Mouse (Mus musculus) left cerebral cortex, postnatal 14 days (tissue): ENCODE results near the gene Pcbp1. TPM values are rescaled to one million over a fixed set of nuclear protein-coding genes. Genes with fewer than 3 reads are reported as not detected.
A peak's percentile ranks its signal among the peaks of the same experiment; 100 is the strongest.
"Not testable (repeated sequence)": the region's sequence is repeated elsewhere in the genome, so short reads cannot be mapped to it uniquely, and the experiment has no call there.

ENCODE experiments used
- DNase-seq, 2 experiments: peaks; one replicate each; pipeline ENCODE4 v3.0.0; 2021 to 2022; ENCODE audit warnings: low spot score in 2 of 2, mixed read lengths in 1 of 2
- intact Hi-C: fragments of 180-260 bp; cut with DNase I; formaldehyde crosslinking; loops from one replicate; pipeline ENCODE4 v1.15.1; 2025
- long read RNA-seq, 2 experiments: library from polyadenylated mRNA; stranded (forward); transcript quantifications; one replicate each; pipeline ENCODE4 v2.0.0; 2021
- total RNA-seq, 2 experiments: library from RNA; stranded (reverse); gene quantifications; 2 replicates each; pipeline ENCODE4 v1.2.3; 2021

Pcbp1 gene
- total RNA-seq = 100 to 1,000 TPM; 182 to 190 TPM
- long read RNA-seq, experiment 1, transcript Pcbp1-201 (1 exons, 1,830 nt) = major isoform, 207 of 209 reads
- long read RNA-seq, experiment 1, partial matches to known transcripts = 0 of 209 reads
- long read RNA-seq, experiment 1, other reads (novel, unspliced or antisense) = 2 of 209 reads
- long read RNA-seq, experiment 2, transcript Pcbp1-201 (1 exons, 1,830 nt) = major isoform, 183 of 184 reads
- long read RNA-seq, experiment 2, partial matches to known transcripts = 0 of 184 reads
- long read RNA-seq, experiment 2, other reads (novel, unspliced or antisense) = 1 of 184 reads

DNA sequence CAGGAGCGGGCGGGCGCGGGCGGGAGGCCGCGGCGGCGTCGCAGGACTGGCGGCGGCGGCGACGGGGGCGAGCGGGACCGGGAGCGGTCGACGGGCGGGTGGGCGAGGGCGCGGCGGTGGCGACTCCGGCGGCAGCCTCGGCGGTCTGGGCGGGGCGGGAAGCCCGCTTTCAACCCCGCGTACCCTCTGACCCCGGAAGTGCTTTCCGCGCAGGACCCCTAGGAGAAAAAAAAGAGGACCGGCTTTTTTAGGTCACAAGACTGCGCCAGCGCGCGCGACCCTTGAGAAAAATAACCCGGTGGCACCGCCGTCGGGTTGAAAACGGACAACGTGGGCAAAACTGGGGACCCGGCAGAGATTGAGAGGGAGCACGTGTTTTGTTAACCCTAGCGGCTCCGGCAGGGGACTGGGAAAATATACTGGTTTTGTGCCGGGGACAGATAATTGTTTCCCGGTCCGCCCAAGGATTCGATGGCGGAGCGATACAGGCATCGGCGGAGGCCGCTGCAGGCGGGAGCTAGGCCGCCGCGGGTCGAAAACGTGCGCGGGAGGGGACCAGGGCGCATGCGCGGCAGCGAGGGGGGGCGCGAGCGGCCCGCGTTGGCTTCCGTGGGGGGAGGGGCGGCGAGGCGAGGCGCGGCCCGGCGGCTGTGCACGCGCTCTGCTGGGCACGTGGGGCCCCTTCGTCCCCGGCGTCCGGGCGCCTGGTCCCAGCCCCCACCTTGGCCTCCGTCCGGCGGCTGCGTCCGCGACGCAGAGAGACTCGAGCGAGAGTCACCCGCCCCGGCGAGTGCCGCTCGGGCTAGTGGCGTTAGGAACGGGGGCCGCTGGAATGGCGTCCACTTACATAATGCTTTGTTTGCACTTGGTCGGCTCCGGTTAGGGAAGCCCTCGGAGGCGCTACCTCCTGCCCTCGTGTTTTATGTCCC, at the start of gene Pcbp1:
Gene Pcbp1 (minus strand): TSS at position 290 of the 929 bp plus-strand sequence.
- intact Hi-C loops = loop anchor here (1.0 to 5.0 kb wide), 2 partner anchors 54 to 146 kb away; no protein-coding TSS in a partner anchor
- peak; percentile 96 to 98 for DNase-seq

DNA sequence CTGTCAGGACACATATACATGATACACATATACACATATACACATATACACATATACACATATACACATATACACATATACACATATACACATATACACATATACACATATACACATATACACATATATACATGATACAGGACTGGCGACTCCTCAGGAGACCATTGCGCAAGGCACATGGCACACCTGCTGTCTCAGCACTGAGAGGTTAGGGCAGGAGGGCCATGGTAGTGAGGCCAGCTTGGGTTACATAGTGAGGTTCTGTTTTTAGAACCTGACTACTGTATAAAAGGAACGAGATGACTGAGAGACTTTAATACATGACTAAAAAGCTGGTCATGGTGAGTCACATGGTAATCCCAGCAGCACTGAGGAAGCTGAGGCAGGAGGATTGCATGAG, 48.4 kb upstream of the Pcbp1 start:
- DNase-seq = no peak
- intact Hi-C loops = no loop called here

DNA sequence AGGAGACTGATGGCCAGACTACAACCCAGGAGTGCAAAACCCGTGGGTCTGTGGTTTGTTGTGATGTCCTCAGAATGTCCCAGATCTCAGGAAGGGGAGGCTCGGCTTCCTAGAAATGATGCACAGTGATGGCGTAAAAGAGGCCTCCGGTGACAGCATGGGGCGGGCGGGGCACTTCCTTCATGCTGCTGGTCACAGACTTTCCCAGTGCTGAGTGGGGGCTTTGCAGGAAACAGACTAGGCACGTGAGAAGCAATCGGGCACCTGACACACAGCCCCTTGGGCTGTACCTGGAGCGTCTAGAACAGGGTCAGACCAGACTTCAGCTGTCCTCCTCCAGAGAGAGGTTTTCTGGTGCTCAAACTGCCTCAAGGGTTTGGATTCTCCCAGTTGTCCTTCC, 44.7 kb upstream of the Pcbp1 start:
- intact Hi-C loops = no loop called here
- DNase-seq = no peak

DNA sequence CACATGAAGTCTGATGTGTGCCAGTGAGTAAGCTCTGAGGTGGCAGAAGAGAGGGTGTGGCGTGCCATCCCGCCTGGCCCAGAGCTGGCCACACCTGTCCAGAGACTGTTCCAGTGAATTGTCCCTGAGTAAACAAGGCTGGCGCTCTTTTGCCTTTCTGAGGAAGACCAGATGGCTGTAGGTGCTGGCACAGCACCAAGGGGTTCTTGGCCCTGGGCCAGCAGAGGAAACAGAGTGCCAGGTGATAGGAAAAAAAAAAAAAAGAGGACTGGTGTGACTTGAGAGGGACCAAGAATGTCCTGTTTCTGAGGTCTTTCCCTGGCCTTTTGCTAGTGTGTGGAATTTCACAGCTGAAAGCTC, 43.3 kb upstream of the Pcbp1 start:
- no peak for DNase-seq
- intact Hi-C loops = no loop called here

DNA sequence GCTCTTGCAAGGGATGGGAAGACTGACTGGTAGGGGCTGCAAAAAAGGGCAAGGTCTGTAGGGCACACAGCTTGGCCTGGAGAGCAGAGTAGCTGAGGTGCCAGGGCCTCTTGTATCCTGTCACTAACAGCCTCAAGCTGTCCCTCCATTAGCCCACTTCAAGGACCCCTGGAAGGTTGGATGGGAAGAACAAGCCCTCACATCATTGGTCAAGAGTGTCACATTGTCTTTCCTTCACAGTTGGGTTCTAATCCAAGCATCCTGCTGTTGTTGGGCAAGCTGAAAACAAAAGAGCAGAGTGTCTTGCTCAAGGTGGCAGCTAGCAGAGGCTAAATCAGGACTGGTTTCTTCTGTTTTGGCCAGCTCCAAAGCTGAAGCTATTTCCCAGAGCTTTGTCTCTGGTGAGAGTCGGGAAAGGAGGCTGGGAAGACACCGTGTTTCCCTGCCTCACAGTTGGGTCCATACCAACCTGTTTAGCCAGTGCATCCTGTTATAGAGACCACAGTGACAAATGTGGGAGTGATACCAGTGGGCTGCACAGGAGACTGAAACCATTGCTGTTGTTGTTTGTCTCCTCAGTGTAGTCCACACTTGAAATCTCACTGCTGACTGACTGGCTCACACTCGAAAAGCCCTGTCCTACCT, 42.8 kb upstream of the Pcbp1 start:
- intact Hi-C loops = no loop called here
- DNase-seq = no peak

DNA sequence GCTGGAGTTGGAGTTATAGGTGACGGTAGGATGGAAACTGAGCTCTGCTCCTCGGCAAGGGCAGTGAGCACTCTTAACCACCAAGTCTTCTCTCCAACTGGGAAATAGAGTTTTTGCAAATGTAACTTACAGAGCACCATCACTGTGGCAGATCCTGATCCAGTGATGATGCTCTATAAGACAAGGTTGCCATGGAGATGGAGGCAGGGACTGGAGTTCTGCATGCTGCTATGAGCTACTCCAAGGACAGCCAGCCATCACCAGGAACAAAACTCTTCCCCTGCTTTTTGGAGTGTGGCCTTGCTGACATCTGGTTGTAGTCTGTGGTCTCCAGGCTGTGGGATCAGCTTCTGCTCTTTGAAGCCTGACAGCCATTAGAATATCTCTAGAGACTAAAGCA, 39.7 kb upstream of the Pcbp1 start:
- intact Hi-C loops = no loop called here

DNA sequence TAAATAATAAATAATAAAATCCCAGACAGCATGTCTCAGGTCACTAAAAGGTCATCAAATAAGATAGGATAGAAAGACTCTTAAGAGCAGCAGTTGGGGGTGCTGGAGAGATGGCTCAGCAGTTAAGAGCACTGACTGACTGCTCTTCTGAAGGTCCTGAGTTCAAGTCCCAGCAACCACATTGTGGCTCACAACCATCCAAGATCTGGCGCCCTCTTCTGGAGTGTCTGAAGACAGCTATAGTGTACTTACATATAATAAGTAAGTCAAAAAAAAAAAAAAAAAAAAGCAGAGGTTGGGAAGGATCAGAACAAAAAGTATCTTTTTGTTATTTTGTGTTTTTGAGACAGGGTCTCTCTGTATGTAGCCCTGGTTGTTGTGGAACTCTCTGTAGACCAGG, 31.1 kb upstream of the Pcbp1 start:
- intact Hi-C loops = not testable (repeated sequence)

More for the DNA sequence above, 39.7 kb upstream of the Pcbp1 start:
- DNase-seq = no peak

DNA sequence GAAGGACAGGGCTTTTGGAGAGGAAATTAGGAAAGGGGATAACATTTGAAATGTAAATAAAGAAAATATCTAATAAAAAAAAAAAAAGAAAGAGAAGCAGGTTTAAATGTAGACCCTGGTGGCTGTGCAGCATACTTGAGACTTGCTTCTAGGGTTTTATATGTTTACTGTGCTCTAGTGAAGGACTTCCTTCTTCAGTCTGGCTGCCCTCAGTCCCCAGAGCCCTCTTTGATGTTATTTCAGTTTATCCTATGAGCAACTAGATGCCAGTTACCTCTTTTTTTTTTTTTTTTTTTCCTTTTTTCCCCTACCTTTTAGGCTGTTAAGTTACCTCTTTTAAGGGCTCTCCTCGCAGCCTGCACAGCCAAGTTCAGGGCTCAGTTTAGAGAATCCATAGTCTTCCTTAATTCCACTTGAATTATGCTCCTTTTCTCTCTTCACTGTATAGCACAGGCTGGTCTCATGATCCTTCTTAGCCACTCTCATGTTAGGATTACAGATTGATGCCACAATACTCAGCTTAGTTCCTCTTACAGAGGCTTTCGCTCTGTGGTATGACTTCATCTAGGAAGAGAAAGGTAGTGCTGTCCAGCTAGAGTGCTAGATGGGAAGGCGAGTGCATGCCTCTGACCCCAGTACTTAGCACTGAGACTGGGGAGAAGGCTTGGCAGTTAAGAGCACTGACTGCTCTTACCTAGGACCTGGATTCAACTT, 30.4 kb upstream of the Pcbp1 start:
- no peak for DNase-seq
- intact Hi-C loops = no loop called here

More for the DNA sequence above, 31.1 kb upstream of the Pcbp1 start:
- not testable (repeated sequence) for DNase-seq

DNA sequence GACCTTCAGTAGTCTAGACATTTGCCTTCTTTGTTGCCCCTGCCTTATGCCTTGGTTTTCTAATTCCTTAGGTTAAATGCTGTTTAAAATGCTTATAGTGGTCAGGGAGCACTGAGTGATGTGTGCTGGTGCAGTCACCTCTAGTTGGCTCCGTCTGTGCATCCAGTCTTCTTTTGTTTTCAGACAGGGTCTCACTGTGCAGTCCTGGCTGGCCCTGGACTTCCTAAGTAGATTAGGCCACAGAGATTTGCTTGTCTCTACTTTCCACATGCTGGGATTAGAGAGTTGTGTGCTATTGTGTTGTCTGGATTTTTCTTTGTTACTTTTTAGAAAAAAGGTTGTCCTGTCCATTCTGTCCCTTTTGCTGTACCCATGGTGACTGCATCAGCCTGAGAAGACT, 24.5 kb upstream of the Pcbp1 start:
- intact Hi-C loops = no loop called here
- no peak for DNase-seq

DNA sequence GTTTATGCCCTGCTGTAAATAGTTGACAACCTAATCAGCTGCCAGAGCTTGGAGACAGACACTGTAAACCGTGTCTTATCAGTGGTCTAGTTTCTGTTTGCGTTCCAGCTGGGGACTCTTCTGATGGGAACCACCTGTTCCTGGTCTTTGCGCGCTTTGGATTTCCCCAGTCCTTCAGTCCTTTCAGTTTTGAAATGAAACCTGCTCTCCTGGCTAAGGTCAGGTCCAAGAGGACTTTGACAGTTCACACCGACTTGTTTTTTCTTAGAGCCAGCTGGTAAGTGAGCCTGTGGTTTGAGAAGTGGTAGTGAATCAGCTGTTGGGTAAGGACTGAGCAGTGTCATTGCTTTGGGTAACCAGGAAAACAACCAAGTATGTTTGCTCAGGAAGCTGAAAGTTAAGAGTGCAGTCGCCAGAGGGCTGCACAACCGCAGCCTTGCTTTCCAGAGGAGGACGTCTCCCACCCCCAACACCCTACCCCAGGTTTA, 21.8 kb upstream of the Pcbp1 start:
- intact Hi-C loops = no loop called here
- DNase-seq = no peak

DNA sequence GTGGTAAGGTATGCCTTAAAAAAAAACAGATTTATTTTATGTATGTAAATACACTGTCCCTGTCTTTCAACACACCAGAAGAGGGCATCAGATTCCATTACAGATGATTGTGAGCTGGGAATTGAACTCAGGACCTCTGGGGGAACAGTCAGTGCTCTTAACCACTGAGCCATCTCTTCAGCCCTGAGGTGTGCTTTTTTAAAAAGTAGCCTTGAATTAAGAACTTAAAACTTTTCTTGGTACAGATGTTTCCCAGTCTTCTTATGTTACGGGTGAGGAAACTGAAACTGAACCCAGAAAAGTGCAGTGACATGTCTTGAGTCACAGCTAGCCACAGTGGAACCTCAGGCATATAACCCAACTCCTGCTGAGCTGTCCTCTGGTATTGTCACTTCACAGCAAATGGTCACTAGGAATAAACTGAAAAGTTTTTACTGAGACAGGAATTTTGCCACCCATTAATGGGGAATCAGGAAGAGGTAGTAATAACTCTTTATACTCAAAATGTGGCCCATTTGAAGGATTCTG, 21.2 kb upstream of the Pcbp1 start:
- intact Hi-C loops = no loop called here
- no peak for DNase-seq

DNA sequence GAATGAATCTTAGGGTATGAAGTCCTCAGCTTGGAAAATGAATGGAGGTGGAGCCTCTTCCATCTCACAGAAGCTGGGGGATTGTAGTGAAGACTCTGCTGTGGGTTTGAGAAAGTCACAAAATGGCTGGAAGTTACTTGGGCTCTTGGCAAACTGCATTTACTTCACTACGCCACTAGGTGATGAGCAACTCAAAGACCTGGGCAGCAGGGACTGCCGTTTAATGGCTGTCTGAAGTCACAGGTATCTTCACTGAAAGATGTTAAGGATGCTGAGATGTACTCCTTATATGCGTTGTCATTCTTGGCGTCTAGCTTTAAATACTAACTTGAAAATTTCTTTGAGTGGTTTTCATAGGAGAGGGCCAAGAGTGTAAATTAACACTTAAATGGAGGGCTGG, 19.1 kb upstream of the Pcbp1 start:
- intact Hi-C loops = loop anchor here (1.0 kb wide), 1 partner anchor 127 kb away; no protein-coding TSS in a partner anchor
- peak; percentile 28 to 52 for DNase-seq

DNA sequence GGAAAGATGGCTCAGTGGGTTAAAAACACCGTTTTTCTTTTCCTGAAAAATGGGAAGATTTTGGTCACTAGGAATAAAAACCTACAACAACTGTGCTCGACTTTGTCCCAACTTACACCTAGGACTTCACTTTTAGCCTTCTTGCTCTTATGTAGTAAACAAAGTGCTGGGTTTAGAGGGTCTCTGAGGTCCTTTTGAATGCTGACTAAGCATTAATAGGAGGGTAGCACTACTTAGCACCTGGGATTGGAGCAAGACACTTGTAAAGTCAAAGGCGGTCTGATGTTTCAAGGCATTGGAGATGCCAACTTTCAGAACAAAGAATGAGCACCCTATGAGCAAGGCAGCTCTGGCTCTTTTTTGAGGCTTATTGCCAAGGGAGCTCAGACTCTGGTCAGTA, 17.7 kb upstream of the Pcbp1 start:
- no peak for DNase-seq
- intact Hi-C loops = no loop called here

DNA sequence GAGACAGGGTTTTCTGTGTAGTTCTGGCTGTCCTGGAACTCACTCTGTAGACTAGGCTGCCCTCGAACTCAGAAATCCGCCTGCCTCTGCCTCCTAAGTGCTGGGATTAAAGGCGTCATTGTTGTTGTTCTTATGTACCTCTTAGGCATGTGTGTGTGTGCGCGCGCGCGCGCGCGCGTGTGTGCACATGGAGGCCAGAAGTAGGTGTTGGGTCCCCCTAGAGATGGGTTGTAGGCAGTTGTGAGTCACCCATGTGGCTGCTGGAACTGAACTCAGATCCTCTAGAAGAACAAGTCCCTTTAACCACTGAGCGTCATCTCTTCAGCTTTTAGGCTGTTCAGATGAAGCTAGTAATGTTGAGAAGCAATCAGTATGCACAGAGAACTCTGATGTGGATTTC, 16.9 kb upstream of the Pcbp1 start:
- DNase-seq = no peak
- intact Hi-C loops = no loop called here

DNA sequence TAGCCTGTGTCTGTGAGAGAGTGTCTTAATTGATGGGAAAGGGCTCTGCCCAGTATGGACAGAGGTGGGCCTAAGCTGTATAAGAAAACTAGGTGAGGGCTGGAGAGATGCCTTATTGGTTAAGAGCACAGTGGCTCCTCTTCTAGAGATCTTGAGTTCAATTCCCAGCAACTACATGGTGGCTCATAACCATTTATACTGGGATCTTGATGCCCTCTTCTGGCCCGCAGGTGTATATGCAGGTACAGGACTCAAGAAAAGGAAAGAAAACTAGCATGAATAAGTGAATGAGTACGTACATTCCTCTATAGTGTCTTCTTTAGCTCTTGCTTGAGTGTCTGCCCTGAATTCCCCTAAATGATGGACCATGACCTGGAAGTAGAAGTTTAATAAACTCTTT, 15.5 kb upstream of the Pcbp1 start:
- no peak for DNase-seq
- intact Hi-C loops = no loop called here

DNA sequence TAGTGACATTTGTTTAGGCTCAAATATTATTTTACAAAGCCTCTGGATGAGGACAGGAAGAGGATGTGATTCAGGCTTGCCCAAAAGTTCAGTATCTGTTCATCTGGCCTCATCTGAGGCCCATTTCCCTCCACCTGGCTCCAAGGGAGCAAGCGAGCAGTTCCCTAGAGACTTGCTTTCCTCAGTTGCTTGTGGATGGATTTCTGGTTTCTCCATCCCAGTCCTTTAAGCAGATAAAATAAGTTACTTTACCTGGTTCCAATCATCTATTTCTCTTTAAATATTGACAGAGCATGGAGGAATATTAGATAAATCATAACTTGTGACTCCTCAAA, 2.3 kb upstream of the Pcbp1 start:
- intact Hi-C loops = loop anchor here (5.0 kb wide), 1 partner anchor 144 kb away; no protein-coding TSS in a partner anchor
- DNase-seq = no peak

DNA sequence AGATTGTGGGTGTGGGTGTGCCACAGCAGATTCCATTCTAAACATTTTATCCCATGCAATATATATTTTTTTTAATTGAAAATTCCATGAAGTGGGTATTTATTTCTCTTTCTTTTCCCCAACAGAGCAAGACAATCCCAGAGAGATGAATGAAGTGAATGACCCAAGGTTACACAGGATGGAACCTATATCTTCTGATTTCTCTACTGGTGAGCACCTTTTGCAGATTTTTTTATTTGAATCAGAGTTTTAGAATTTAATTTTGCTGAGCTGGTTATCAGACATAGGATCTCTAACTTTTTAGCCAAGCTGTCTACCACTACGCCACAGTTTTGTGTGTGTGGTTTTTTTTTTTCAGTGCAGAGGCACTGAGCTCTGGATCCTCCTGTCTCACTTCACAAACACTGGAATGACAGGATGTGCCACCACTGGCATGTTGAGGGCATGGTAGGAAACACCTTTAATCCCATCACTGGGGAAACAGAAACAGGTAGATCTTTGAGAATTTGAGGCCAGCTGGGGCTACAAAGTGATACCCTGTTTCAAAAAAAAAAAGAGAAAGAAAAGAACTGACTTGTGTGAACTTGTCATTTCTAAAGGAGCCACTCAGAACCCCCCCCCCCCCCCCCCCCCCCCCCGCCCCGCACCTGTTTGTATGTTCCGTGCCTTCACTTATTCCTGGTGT, 1.8 kb upstream of the Pcbp1 start:
- intact Hi-C loops = loop anchor here (5.0 kb wide), 1 partner anchor 144 kb away; no protein-coding TSS in a partner anchor
- DNase-seq = no peak

DNA sequence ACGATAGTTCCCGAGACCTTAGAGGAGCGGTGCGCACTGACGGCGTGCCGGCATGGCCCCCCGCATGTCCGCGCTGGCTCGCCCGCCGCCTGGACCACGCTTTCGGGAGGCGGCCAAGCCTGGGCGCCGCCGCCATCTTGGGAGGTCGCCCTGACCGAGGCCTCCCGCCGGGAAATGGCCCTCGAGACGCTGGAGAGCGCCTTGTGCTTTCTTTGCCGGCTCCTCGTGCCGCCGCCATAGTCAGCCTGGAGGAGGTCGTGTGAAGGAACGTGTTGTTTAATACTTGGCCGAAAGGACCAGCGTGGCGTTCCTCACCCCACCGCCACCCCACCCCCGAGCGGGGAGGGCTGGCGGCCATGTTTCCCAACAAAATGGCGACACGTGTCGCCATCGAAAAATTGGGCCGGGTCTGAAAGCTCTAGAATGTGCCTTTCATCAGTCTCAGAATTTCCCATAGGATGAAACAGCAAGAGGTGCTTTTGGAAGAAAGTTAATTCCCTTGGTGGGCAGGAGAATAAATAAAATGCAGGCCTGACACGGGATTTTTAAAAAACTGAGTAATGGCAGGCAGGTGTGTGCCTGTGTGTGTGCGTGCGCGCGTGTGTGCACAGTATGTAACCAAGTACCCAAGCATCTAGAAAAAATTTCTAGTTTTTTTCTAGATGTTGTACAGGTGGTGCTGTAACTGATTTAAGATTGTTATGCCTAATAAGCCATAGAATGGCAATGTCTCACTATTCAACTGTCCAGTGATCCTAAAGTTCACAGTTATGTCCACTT, 1.0 kb upstream of the Pcbp1 start:
- intact Hi-C loops = loop anchor here (1.0 to 5.0 kb wide), 2 partner anchors 55 to 145 kb away; no protein-coding TSS in a partner anchor
- DNase-seq = peak in 1 of 2 experiments; percentile 70
